ENCODE assay signal across 8 mouse cellular contexts in genomic region chr6:122485401-122486296, GRCm38 (mm10). TPM values are rescaled to one million over a fixed set of nuclear protein-coding genes. Genes with fewer than 3 reads are reported as not detected.
DNase-seq lines count a peak whose midpoint lies in the region; ATAC-seq lines count a peak whose summit lies in the region.

No protein-coding gene starts in this region.

- peak overlapping the region; percentile 86 for H3K9ac ChIP-seq in forebrain, embryonic 11.5 days (ENCODE audit: low read length)
- H3K9ac ChIP-seq in midbrain, embryonic 13.5 days (replicated peaks), result peak overlapping the region; percentile 85

- no peaks in the 10 kb centered on the region for H3K36me3 ChIP-seq in forebrain, embryonic 11.5 days (ENCODE audit: control insufficient read depth, insufficient read depth, low read length)
- H3K36me3 ChIP-seq in midbrain, embryonic 13.5 days, result no peaks in the 10 kb centered on the region

- peak overlapping the region; percentile 87 for H3K4me3 ChIP-seq in forebrain, embryonic 11.5 days (ENCODE audit: low read depth, low read length)
- H3K4me3 ChIP-seq in midbrain, embryonic 13.5 days (replicated peaks), result peak overlapping the region; percentile 72

- ATAC-seq in forebrain, embryonic 11.5 days (replicated peaks; ENCODE audit: low FRiP score), result peak; percentile 82
- peak; percentile 57 for ATAC-seq in midbrain, embryonic 13.5 days

- no peaks in the 10 kb centered on the region for H3K9me3 ChIP-seq in forebrain, embryonic 11.5 days (ENCODE audit: control insufficient read depth, low read length)
- no peaks in the 10 kb centered on the region for H3K9me3 ChIP-seq in midbrain, embryonic 13.5 days

- peak overlapping the region; percentile 93 for H3K27ac ChIP-seq in forebrain, embryonic 11.5 days (ENCODE audit: low read depth, low read length)
- peak overlapping the region; percentile 96 for H3K27ac ChIP-seq in midbrain, embryonic 13.5 days

- DNase-seq in layer of hippocampus, postnatal 10 days (ENCODE audit: low spot score in 2 of 2), result peak; percentile 54 to 71
- DNase-seq in layer of hippocampus, adult 8-10 months (ENCODE audit: low spot score in 2 of 2), result no peak
- peak; percentile 42 for DNase-seq in brain, adult 2 months (ENCODE audit: low read depth, low spot score)
- peak; percentile 77 for DNase-seq in forebrain, embryonic 11.5 days (ENCODE audit: low spot score)
- peak; percentile 45 to 56 for DNase-seq in kidney, postnatal 4 days
- peak; percentile 5 to 22 for DNase-seq in thymus, postnatal 36 days
- no peak for DNase-seq in ovary, postnatal 14 days (ENCODE audit: low spot score)

- 3% methylated on average over 53 of the region's 91 CpGs for WGBS in forebrain, embryonic 11.5 days
- 2% methylated on average over 69 of the region's 91 CpGs for WGBS in midbrain, embryonic 13.5 days

- H3K4me1 ChIP-seq in forebrain, embryonic 11.5 days (replicated peaks; ENCODE audit: control insufficient read depth, insufficient read depth, low read length), result 0 out of 2 replicates have a peak, but pooled peaks cover 4% of the 10 kb centered on the region
- H3K4me1 ChIP-seq in midbrain, embryonic 13.5 days (replicated peaks), result peaks cover 25% of the 10 kb centered on the region

- H3K4me2 ChIP-seq in forebrain, embryonic 11.5 days (ENCODE audit: low read depth, low read length, severe bottlenecking), result peak overlapping the region; percentile 64
- H3K4me2 ChIP-seq in midbrain, embryonic 13.5 days (replicated peaks), result peak overlapping the region; percentile 55

- H3K27me3 ChIP-seq in forebrain, embryonic 11.5 days (ENCODE audit: control insufficient read depth, insufficient read depth, low read length), result no peaks in the 10 kb centered on the region
- H3K27me3 ChIP-seq in midbrain, embryonic 13.5 days, result no peaks in the 10 kb centered on the region

RNA-seq across cellular contexts. Expression of gene Rimklb, which starts 12.9 kb away (rescaled TPM):
- total RNA-seq in layer of hippocampus, postnatal 10 days (2021), result 100 to 1,000 TPM; 246 to 252 TPM
- 10 to 100 TPM; 49.8 to 78.3 (median 70.4) TPM for total RNA-seq in layer of hippocampus, adult 8-10 months (2022)
- 62.9 and 64.9 TPM in 2 replicates for polyA plus RNA-seq in forebrain, embryonic 11.5 days (2014; fragmentation: Nextera tagmentation; extraction: Ambion mirVana)
- polyA plus RNA-seq in midbrain, embryonic 13.5 days (2015; fragmentation: Nextera tagmentation; extraction: Ambion mirVana), result 98.2 and 104 TPM in 2 replicates

RNA-seq across cellular contexts. Expression of gene Mfap5, which starts 20.0 kb away (rescaled TPM):
- total RNA-seq in layer of hippocampus, postnatal 10 days (2021), result 1 to 10 TPM in 1 of 2 experiments, under 1 TPM in 1; 0.73 to 1.2 TPM
- under 1 TPM in 2 of 4 experiments, not detected in 2; 0.31 to 0.40 TPM for total RNA-seq in layer of hippocampus, adult 8-10 months (2022)
- 0.77 and 1.3 TPM in 2 replicates for polyA plus RNA-seq in forebrain, embryonic 11.5 days (2014; fragmentation: Nextera tagmentation; extraction: Ambion mirVana)
- 1.7 and 1.8 TPM in 2 replicates for polyA plus RNA-seq in midbrain, embryonic 13.5 days (2015; fragmentation: Nextera tagmentation; extraction: Ambion mirVana)

Comparison
In these comparisons a context has a peak if more than half of its experiments do, and no peak if none do; other contexts are left out.
1. DNase-seq: peak in layer of hippocampus, postnatal 10 days (2 of 2), brain, adult 2 months (single experiment), forebrain, embryonic 11.5 days (single experiment), kidney, postnatal 4 days (2 of 2) and thymus, postnatal 36 days (2 of 2); none in layer of hippocampus, adult 8-10 months (0 of 2) and ovary, postnatal 14 days (single experiment).